ENCODE assay signal across 9 mouse cellular contexts in genomic region chr4:40828910-40829309, GRCm38 (mm10). TPM values are rescaled to one million over a fixed set of nuclear protein-coding genes. Genes with fewer than 3 reads are reported as not detected.
A peak's percentile ranks its signal among the peaks of the same experiment; 100 is the strongest.
DNase-seq lines count a peak whose midpoint lies in the region; ATAC-seq and TF ChIP-seq lines count a peak whose summit lies in the region.
"Had no signal": no experiment of that assay in that cellular context is flagged by ENCODE, and none has a peak within 500 bp of the region (broad histone marks: within the 10 kb centered on the region; RNA-seq: fewer than 3 reads in every experiment).

No protein-coding gene starts in this region.

- peak; percentile 80 for ATAC-seq in liver, postnatal 0 days
- ATAC-seq in inflammation-experienced regulatory T-cells, adult 6 months: no peak
- no peak for ATAC-seq in neural tube, embryonic 15.5 days (ENCODE audit: low FRiP score)

- peak; percentile 79 for TF ChIP-seq EP300 in liver, postnatal 0 days (IDR thresholded peaks at IDR 0.05; ENCODE audit: low read depth)

- no peak for TF ChIP-seq POLR2A in brain, embryonic 14.5 days (IDR thresholded peaks at IDR 0.05; ENCODE audit: borderline replicate concordance, extremely low read depth, insufficient read depth, insufficient read length, poor library complexity, severe bottlenecking)

- H3K4me1 ChIP-seq in liver, postnatal 0 days (ENCODE audit: insufficient read depth): peaks cover 38% of the 10 kb centered on the region
- H3K4me1 ChIP-seq in neural tube, embryonic 15.5 days: no peaks in the 10 kb centered on the region

- H3K36me3 ChIP-seq in liver, postnatal 0 days (replicated peaks; ENCODE audit: insufficient read depth, low read length): peaks cover 38% of the 10 kb centered on the region
- no peaks in the 10 kb centered on the region for H3K36me3 ChIP-seq in neural tube, embryonic 15.5 days

- H3K4me2 ChIP-seq in liver, postnatal 0 days (ENCODE audit: low read depth, low read length): no peak overlapping the region
- H3K4me2 ChIP-seq in neural tube, embryonic 15.5 days: no peak overlapping the region

- peak overlapping the region; percentile 80 for H3K27ac ChIP-seq in liver, postnatal 0 days (ENCODE audit: low read depth)
- H3K27ac ChIP-seq in neural tube, embryonic 15.5 days (replicated peaks): no peak overlapping the region

- WGBS in liver, postnatal 0 days (ENCODE audit: insufficient replicate concordance): 51% methylated on average over 7 of the region's 7 CpGs
- WGBS in neural tube, embryonic 15.5 days: 89% methylated on average over 7 of the region's 7 CpGs

- H3K27me3 ChIP-seq in liver, postnatal 0 days (ENCODE audit: insufficient read depth, low read length): no peaks in the 10 kb centered on the region
- H3K27me3 ChIP-seq in neural tube, embryonic 15.5 days (replicated peaks): no peaks in the 10 kb centered on the region

- no peaks in the 10 kb centered on the region for H3K9me3 ChIP-seq in liver, postnatal 0 days (ENCODE audit: low read length)
- no peaks in the 10 kb centered on the region for H3K9me3 ChIP-seq in neural tube, embryonic 15.5 days (replicated peaks)

- H3K9ac ChIP-seq in liver, postnatal 0 days (replicated peaks): no peak overlapping the region
- H3K9ac ChIP-seq in neural tube, embryonic 15.5 days (replicated peaks): no peak overlapping the region

- peak; percentile 12 for DNase-seq in ES-CJ7 (ENCODE audit: low read depth, low spot score)
- peak; percentile 9 for DNase-seq in brain, embryonic 14.5 days (ENCODE audit: low read depth)
- peak; percentile 57 for DNase-seq in heart, postnatal 4 days
- DNase-seq in liver, postnatal 0 days: peak; percentile 62
- no peak for DNase-seq in spleen, postnatal 36 days (ENCODE audit: low spot score in 2 of 2)
- no peak for DNase-seq in B cell, adult 2 months

- no peak for TF ChIP-seq CTCF in brain, embryonic 14.5 days (IDR thresholded peaks at IDR 0.05; ENCODE audit: borderline replicate concordance, extremely low read depth, insufficient read depth, insufficient read length)
- no peak for TF ChIP-seq CTCF in liver, postnatal 0 days (IDR thresholded peaks at IDR 0.05; ENCODE audit: low read depth)

- no peak overlapping the region for H3K4me3 ChIP-seq in liver, postnatal 0 days (ENCODE audit: low read depth, low read length)
- no peak overlapping the region for H3K4me3 ChIP-seq in neural tube, embryonic 15.5 days (replicated peaks)
- H3K4me3 ChIP-seq: erythroblast, embryonic 14.5 days had no signal

RNA-seq across cellular contexts. Expression of gene B4galt1, which starts 24.9 kb away (rescaled TPM):
- polyA plus RNA-seq in brain, embryonic 14.5 days (2012; rRNA removed): 6.9 and 9.2 TPM in 2 replicates
- 10 to 100 TPM; 92.2 to 93.6 TPM for total RNA-seq in heart, postnatal 4 days (2021)
- 26.4 and 30.2 TPM in 2 replicates for polyA plus RNA-seq in liver, postnatal 0 days (2015; fragmentation: Nextera tagmentation; extraction: Ambion mirVana)
- polyA plus RNA-seq in inflammation-experienced regulatory T-cells, adult 6 months (2017; shearing (Covaris generic)): 10 to 100 TPM; 47.2 to 79.0 (median 56.0) TPM
- 8.8 and 16.6 TPM in 2 replicates for polyA plus RNA-seq in neural tube, embryonic 15.5 days (2015; fragmentation: Nextera tagmentation; extraction: Ambion mirVana)

Comparison
In these comparisons a context has a peak if more than half of its experiments do, and no peak if none do; other contexts are left out.
1. DNase-seq: peak in ES-CJ7 (single experiment), brain, embryonic 14.5 days (single experiment), heart, postnatal 4 days (single experiment) and liver, postnatal 0 days (single experiment); none in spleen, postnatal 36 days (0 of 2) and B cell, adult 2 months (0 of 2).